Mouse (Mus musculus): ENCODE results near the gene Slc19a2.

The Slc19a2 gene

GRCm38 (mm10) chr1:164242809-164243208, 6.0 kb upstream of the Slc19a2 start:
- Histone ChIP-seq H3K4me1 (replicated peaks; ENCODE audit: low read depth, low read length) (peaks cover 8% of the 10 kb centered on the region), H3K9me3 (ENCODE audit: low read length) (no peaks in the 10 kb centered on the region)
- no peak for TF ChIP-seq POU5F1 (IDR thresholded peaks at IDR 0.05; ENCODE audit: borderline replicate concordance, low read length)
- TF ChIP-seq NANOG (IDR thresholded peaks at IDR 0.05; ENCODE audit: borderline replicate concordance, low read length): no peak
- no peak for TF ChIP-seq CTCF (conservative IDR thresholded peaks at IDR 0.05; ENCODE audit: low read length)

GRCm38 (mm10) chr1:164247442-164247841, 1.4 kb upstream of the Slc19a2 start:
- TF ChIP-seq CTCF (conservative IDR thresholded peaks at IDR 0.05; ENCODE audit: low read length) (no peak), NANOG (IDR thresholded peaks at IDR 0.05; ENCODE audit: borderline replicate concordance, low read length) (no peak), POU5F1 (IDR thresholded peaks at IDR 0.05; ENCODE audit: borderline replicate concordance, low read length) (no peak)
- Histone ChIP-seq H3K4me1 (replicated peaks; ENCODE audit: low read depth, low read length) (peaks cover 39% of the 10 kb centered on the region), H3K36me3 (ENCODE audit: insufficient read depth, low read length) (peaks cover 5% of the 10 kb centered on the region), H3K9me3 (ENCODE audit: low read length) (no peaks in the 10 kb centered on the region), H3K4me3 (replicated peaks; ENCODE audit: low read length) (peak overlapping the region; percentile 86), H3K27me3 (ENCODE audit: insufficient read depth, low read length) (0 out of 2 replicates have a peak, but pooled peaks cover 1% of the 10 kb centered on the region)

More at GRCm38 (mm10) chr1:164242809-164243208, 6.0 kb upstream of the Slc19a2 start:
- no peaks in the 10 kb centered on the region for H3K36me3 ChIP-seq (ENCODE audit: insufficient read depth, low read length)
- H3K27me3 ChIP-seq (ENCODE audit: insufficient read depth, low read length): no peaks in the 10 kb centered on the region
- H3K4me3 ChIP-seq (replicated peaks; ENCODE audit: low read length): no peak overlapping the region

GRCm38 (mm10) chr1:164247971-164248370, 875 bp upstream of the Slc19a2 start:
- Histone ChIP-seq H3K9me3 (ENCODE audit: low read length) (no peaks in the 10 kb centered on the region), H3K36me3 (ENCODE audit: insufficient read depth, low read length) (peaks cover 9% of the 10 kb centered on the region), H3K4me1 (replicated peaks; ENCODE audit: low read depth, low read length) (peaks cover 44% of the 10 kb centered on the region), H3K27me3 (ENCODE audit: insufficient read depth, low read length) (0 out of 2 replicates have a peak, but pooled peaks cover 1% of the 10 kb centered on the region), H3K4me3 (replicated peaks; ENCODE audit: low read length) (peak overlapping the region; percentile 86)
- TF ChIP-seq CTCF (conservative IDR thresholded peaks at IDR 0.05; ENCODE audit: low read length) (no peak), NANOG (IDR thresholded peaks at IDR 0.05; ENCODE audit: borderline replicate concordance, low read length) (no peak), POU5F1 (IDR thresholded peaks at IDR 0.05; ENCODE audit: borderline replicate concordance, low read length) (no peak)

GRCm38 (mm10) chr1:164249332-164249711, 476 bp downstream of the Slc19a2 start:
- H3K36me3 ChIP-seq (ENCODE audit: insufficient read depth, low read length): peaks cover 20% of the 10 kb centered on the region
- peaks cover 54% of the 10 kb centered on the region for H3K4me1 ChIP-seq (replicated peaks; ENCODE audit: low read depth, low read length)
- H3K9me3 ChIP-seq (ENCODE audit: low read length): no peaks in the 10 kb centered on the region
- H3K4me3 ChIP-seq (replicated peaks; ENCODE audit: low read length): peak overlapping the region; percentile 98
- 0 out of 2 replicates have a peak, but pooled peaks cover 1% of the 10 kb centered on the region for H3K27me3 ChIP-seq (ENCODE audit: insufficient read depth, low read length)
- TF ChIP-seq NANOG (IDR thresholded peaks at IDR 0.05; ENCODE audit: borderline replicate concordance, low read length) (no peak), POU5F1 (IDR thresholded peaks at IDR 0.05; ENCODE audit: borderline replicate concordance, low read length) (no peak), CTCF (conservative IDR thresholded peaks at IDR 0.05; ENCODE audit: low read length) (no peak)

- 0 out of 2 replicates have a peak, but pooled peaks cover 1% of the 10 kb centered on the region for H3K27me3 ChIP-seq (ENCODE audit: insufficient read depth, low read length)
- H3K4me3 ChIP-seq (replicated peaks; ENCODE audit: low read length): peak overlapping the region; percentile 98
- H3K36me3 ChIP-seq (ENCODE audit: insufficient read depth, low read length): peaks cover 31% of the 10 kb centered on the region
- no peaks in the 10 kb centered on the region for H3K9me3 ChIP-seq (ENCODE audit: low read length)
- H3K4me1 ChIP-seq (replicated peaks; ENCODE audit: low read depth, low read length): peaks cover 61% of the 10 kb centered on the region
- TF ChIP-seq POU5F1 (IDR thresholded peaks at IDR 0.05; ENCODE audit: borderline replicate concordance, low read length) (no peak), CTCF (conservative IDR thresholded peaks at IDR 0.05; ENCODE audit: low read length) (no peak), NANOG (IDR thresholded peaks at IDR 0.05; ENCODE audit: borderline replicate concordance, low read length) (no peak)
These were observed 1.7 kb downstream of the Slc19a2 start for GRCm38 (mm10) chr1:164250391-164251150.

GRCm38 (mm10) chr1:164251438-164251837, 2.6 kb downstream of the Slc19a2 start:
- Histone ChIP-seq H3K4me3 (replicated peaks; ENCODE audit: low read length) (no peak overlapping the region), H3K9me3 (ENCODE audit: low read length) (no peaks in the 10 kb centered on the region), H3K36me3 (ENCODE audit: insufficient read depth, low read length) (peaks cover 37% of the 10 kb centered on the region), H3K4me1 (replicated peaks; ENCODE audit: low read depth, low read length) (peaks cover 61% of the 10 kb centered on the region), H3K27me3 (ENCODE audit: insufficient read depth, low read length) (0 out of 2 replicates have a peak, but pooled peaks cover 1% of the 10 kb centered on the region)
- TF ChIP-seq NANOG (IDR thresholded peaks at IDR 0.05; ENCODE audit: borderline replicate concordance, low read length) (no peak), CTCF (conservative IDR thresholded peaks at IDR 0.05; ENCODE audit: low read length) (no peak), POU5F1 (IDR thresholded peaks at IDR 0.05; ENCODE audit: borderline replicate concordance, low read length) (no peak)

- peaks cover 49% of the 10 kb centered on the region for H3K36me3 ChIP-seq (ENCODE audit: insufficient read depth, low read length)
- TF ChIP-seq NANOG (IDR thresholded peaks at IDR 0.05; ENCODE audit: borderline replicate concordance, low read length) (no peak), POU5F1 (IDR thresholded peaks at IDR 0.05; ENCODE audit: borderline replicate concordance, low read length) (no peak), CTCF (conservative IDR thresholded peaks at IDR 0.05; ENCODE audit: low read length) (no peak)
- 0 out of 2 replicates have a peak, but pooled peaks cover 1% of the 10 kb centered on the region for H3K27me3 ChIP-seq (ENCODE audit: insufficient read depth, low read length)
- no peak overlapping the region for H3K4me3 ChIP-seq (replicated peaks; ENCODE audit: low read length)
- no peaks in the 10 kb centered on the region for H3K9me3 ChIP-seq (ENCODE audit: low read length)
- H3K4me1 ChIP-seq (replicated peaks; ENCODE audit: low read depth, low read length): peaks cover 55% of the 10 kb centered on the region
These were observed 3.7 kb downstream of the Slc19a2 start for GRCm38 (mm10) chr1:164252551-164252950.

GRCm38 (mm10) chr1:164254836-164255235, 6.0 kb downstream of the Slc19a2 start:
- no peaks in the 10 kb centered on the region for H3K9me3 ChIP-seq (ENCODE audit: low read length)
- H3K4me3 ChIP-seq (replicated peaks; ENCODE audit: low read length): no peak overlapping the region
- peaks cover 45% of the 10 kb centered on the region for H3K4me1 ChIP-seq (replicated peaks; ENCODE audit: low read depth, low read length)
- H3K36me3 ChIP-seq (ENCODE audit: insufficient read depth, low read length): peaks cover 69% of the 10 kb centered on the region
- 0 out of 2 replicates have a peak, but pooled peaks cover 1% of the 10 kb centered on the region for H3K27me3 ChIP-seq (ENCODE audit: insufficient read depth, low read length)
- no peak for TF ChIP-seq CTCF (conservative IDR thresholded peaks at IDR 0.05; ENCODE audit: low read length)
- no peak for TF ChIP-seq NANOG (IDR thresholded peaks at IDR 0.05; ENCODE audit: borderline replicate concordance, low read length)
- no peak for TF ChIP-seq POU5F1 (IDR thresholded peaks at IDR 0.05; ENCODE audit: borderline replicate concordance, low read length)

Data from E14TG2a.4 (cell line).